Mouse (Mus musculus): ENCODE data around the gene Epha4.

Gene Epha4

DNA sequence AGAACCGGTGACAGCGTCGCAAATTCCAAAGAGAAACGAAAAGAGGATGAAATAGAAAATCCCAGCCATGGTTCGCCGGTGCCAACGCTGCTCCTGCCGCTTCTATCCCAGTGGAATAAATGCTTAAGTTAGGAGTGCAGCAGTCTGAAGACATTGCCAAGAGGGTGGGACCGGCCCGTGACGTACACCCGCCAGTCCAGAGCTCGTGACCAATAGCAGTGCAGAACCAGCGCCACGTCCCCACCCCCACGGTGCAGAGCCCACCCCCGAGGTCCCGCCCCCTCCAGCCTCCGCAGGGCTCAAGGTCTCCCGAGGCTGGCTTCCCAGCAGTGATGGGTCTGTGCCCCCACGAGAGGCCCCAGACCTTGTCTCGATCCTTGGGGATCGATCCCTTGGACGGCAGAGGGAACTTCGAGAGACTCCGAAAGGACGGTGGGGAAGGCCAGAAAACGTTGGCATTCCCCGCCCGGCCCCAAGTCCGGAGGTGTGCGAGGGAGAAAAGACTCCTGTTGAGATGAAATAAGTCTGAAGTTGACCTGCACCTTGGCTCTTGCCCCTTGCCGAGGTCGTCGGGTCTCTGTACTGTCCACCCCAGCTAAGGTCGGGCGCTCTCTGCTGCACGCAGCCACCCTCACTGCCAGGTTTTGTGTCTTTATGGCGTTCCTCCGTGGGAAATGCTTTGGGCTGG is at the start of gene Epha4:
Gene Epha4, minus strand, starts transcription at position 126 of the 688 bp plus-strand sequence.
- DNase-seq = peak; percentile 89

DNA sequence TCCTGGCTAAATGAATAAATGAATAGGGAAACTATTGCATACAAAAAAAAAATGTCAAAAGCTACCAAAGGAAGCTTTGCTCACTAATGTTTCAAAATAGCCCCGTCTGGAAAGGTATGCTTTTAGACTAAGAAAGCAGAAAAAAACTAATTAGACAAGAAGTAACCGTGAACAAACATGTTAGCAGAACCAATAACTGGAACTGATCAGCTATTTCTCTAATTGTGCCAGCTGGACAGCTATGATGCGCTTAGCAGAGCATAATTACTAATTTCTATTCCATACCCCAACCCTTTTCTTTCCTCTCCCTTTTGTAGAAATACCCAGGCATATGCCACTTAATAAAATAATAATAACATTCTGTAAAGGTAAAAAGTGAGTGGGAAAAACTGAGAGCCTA is 41.3 kb upstream of the Epha4 start:
- no peak for DNase-seq

GRCm38 (mm10) chr1:77551927-77552326 is 37.0 kb upstream of the Epha4 start:
- DNase-seq = no peak

- DNase-seq = peak; percentile 52
These were observed 30.8 kb upstream of the Epha4 start for GRCm38 (mm10) chr1:77545722-77546121.

DNA sequence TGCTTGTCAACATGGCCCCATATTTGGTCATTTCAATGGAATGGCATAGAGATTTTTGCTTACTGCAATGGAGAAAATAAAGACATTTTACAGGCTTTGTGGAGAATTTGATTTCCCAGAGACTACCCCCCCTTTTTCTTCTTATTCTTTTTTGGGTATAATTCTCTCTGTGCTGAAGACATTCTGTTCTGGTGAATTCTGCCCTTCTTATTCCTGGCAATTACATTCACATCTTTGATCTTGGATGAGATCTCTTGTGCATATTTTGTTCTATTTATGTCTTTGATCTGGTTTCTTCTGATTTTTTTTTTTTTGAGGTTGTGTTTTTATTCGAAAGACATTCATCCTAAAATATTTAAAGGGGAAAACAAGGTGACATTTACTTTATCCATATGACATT is 30.1 kb upstream of the Epha4 start:
- DNase-seq = no peak

GRCm38 (mm10) chr1:77544279-77544678 is 29.4 kb upstream of the Epha4 start:
- DNase-seq = no peak

DNA sequence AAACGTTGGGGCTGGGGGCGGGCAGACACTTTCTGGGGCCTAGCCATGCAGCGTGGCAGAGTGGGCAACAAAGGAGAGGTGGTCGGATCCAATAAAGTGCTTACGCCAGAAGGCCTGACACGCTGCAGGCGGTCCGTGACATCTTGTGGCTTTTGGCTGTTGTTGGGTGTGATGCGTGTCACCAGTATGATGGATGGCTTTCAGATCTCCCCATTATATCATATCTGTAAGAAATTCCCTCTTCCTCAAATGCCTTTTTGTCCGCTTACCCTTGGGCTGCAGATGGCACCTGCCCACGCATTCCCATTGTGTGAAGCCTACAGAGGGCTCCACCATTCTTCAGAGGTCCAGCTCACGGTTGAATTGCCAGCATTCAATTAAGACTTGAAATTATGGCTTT is 25.1 kb upstream of the Epha4 start:
- no peak for DNase-seq

DNA sequence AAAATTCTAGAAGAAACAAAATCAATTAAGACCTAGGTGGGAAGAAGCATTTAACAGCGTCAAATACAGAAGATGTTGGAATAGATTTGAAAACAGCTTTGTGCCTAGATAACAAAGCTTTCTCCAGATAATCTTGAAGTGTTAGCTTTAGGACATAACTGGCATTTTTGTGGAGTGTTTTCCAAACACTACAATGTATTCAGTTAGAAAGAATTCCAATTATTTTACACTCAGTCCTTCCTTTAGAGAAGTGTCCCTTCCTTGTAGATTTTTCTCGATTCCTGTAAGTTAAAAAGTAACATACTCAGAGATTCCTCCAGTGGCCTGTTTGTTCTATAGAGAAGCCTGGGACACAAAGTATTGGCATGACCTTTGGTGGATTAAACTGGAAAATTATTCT is 23.7 kb upstream of the Epha4 start:
- no peak for DNase-seq

DNA sequence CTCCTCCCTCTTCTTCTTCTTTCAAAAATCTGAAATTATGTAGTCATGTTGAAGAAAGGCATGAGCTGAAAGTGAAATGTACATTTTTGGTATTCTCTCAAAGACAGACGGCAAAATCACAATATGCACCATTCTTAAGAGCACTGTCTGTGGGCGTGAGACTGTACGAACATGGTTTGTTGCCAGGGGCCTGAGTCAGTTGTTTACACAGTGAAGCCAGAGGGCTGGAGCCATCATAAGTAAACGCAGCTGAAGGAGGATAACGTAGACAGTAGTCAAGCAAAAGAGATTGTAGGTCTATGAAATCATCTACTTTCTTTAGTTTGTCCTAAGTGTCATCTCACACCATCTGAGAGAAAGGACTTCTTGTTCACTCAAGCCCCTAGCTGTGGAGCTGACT is 21.0 kb upstream of the Epha4 start:
- DNase-seq = no peak

- no peak for DNase-seq
These were observed 17.8 kb upstream of the Epha4 start for GRCm38 (mm10) chr1:77532576-77533183.

- no peak for DNase-seq
These were observed 17.2 kb upstream of the Epha4 start for GRCm38 (mm10) chr1:77531934-77532575.

- DNase-seq = no peak
These were observed 10.2 kb upstream of the Epha4 start for GRCm38 (mm10) chr1:77525082-77525481.

GRCm38 (mm10) chr1:77523354-77523753 is 8.5 kb upstream of the Epha4 start:
- DNase-seq = no peak

GRCm38 (mm10) chr1:77521640-77522539 is 7.0 kb upstream of the Epha4 start:
- no peak for DNase-seq

GRCm38 (mm10) chr1:77518715-77519114 is 3.8 kb upstream of the Epha4 start:
- DNase-seq = no peak

DNA sequence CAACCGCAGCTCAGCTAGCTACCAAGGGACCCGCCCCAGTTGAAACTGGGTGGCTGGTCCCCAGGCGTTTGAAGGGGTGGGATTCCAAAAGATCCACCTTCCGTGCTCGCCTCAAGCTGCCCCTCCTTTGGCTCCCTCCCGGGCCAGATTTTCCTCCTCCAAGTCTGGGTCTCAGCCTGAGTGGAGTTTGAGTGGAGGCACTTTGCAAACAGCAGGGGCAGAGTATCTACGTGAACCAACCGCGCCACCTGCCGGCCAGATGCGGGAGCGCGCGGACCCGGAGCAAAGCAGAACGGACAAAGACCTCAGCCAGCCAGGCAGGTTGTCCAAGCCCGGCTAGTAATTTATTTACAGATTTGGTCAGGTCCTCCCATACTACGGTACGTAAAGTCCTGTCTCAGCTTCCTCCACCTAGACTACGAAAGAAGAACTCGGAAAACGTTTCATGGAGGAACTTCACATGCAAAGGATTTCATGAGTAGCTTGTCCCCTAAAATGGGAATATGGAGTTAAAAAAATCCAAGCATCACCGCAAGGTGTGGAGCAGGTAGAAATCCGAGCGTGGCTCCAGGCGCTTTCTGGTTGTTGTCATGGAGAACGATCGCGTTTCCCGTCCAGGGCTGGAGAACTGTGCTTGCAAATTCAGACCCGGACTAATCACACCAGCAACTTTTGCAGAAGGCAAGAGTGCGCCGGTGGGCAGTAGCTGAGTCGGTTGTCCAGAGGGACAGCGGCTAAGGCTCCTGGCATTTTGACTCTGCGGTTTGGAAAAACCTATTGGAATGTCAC is 1.5 kb upstream of the Epha4 start:
- peak; percentile 95 for DNase-seq

- no peak for DNase-seq
These were observed 728 bp upstream of the Epha4 start for GRCm38 (mm10) chr1:77515651-77515981.

DNA sequence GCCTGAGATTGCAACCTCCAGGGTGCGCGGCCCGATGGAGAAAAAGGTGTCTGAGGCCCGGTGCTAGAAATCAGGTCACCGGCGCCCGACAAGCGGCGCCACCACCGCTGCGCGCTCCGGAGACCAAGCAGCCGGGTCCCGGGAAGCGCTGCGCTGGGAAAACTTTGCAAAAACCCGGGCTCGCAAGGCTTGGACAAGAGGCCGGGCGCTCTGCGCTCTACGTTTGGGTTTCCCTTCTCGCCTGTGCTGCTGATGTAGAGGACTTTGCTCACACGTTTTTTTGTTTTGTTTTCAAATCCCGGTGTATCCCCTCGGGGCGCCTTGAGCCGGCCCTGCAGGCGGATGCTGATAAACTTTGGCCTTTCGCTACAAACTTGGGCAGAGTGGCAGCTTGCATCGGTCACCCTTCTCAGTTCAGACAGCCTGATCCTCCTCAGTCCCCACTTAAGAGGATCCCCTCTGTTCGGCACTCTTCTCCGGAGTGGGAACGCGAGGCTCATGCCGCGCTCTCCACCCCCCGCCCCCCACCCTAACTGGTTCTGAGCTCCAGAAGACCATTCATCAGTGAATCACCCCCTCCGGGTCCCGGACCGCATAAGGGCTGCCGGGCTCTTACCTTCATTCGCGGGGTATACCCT is 444 bp downstream of the Epha4 start:
- DNase-seq = peak; percentile 59

GRCm38 (mm10) chr1:77513959-77514324 is 946 bp downstream of the Epha4 start:
- DNase-seq = no peak

- peak; percentile 42 for DNase-seq
These were observed 1.4 kb downstream of the Epha4 start for GRCm38 (mm10) chr1:77513411-77513941.

DNA sequence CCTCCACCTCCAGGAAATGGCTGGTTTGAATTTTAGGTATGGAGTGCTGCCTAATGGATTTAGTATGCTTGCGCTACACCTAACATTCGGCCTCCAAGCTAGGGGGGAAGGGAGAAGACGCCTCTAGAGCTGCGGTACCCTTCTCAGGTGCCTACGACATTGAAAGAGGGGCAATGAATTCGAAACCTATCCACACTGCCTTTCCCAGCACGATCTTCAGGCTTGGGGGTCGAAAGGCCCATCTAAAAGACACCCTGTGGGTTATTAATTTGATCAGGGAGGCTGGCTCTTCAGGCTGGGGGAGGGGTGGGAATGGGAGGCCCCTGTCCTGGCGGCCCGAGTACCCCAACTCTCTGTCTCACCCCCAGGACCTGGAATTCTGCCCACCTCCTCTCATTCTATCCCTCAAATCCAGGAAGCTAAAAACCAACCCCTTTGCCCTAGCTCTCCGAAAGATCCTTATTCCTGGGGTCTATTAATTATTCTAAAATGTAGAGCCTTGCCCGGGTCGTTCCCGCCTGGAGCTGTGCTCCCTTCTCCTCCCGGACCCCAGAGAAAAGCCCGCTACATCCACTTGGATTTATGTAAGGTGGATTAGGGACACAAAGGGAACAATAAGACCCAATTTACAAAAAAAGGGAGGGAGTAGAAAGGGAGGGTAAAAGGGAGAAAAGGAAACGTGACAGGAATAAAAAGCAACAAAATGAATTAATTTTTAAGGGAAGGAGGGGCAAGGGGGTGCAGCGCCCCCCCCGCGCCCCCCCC is 2.3 kb downstream of the Epha4 start:
- DNase-seq = peak; percentile 9
